Mouse (Mus musculus) ES-Bruce4 (cell line): ENCODE measurements around the gene Rnf43. TPM values are rescaled to one million over a fixed set of nuclear protein-coding genes. Genes with fewer than 3 reads are reported as not detected.

ENCODE experiments used
- H3K27ac ChIP-seq: 2 replicates; pipeline ENCODE4 v1.5.1; 2012; ENCODE audit warnings: low read length, inconsistent platforms; ENCODE audit not compliant: insufficient read depth
- H3K27me3 ChIP-seq: 2 replicates; pipeline ENCODE4 v1.6.1; 2012; ENCODE audit warnings: mild to moderate bottlenecking, low read length, inconsistent platforms; ENCODE audit not compliant: control insufficient read depth, poor library complexity, insufficient read depth, severe bottlenecking
- H3K36me3 ChIP-seq: 2 replicates; pipeline ENCODE4 v1.6.1; 2012; ENCODE audit warnings: inconsistent platforms, mild to moderate bottlenecking, low read length, moderate library complexity; ENCODE audit not compliant: control insufficient read depth, poor library complexity, insufficient read depth, severe bottlenecking
- H3K4me1 ChIP-seq: one replicate; pipeline ENCODE4 v1.8.1; 2011; ENCODE audit warnings: low read length; ENCODE audit not compliant: control insufficient read depth, insufficient read depth
- H3K4me3 ChIP-seq: 2 replicates; pipeline ENCODE4 v1.5.1; 2011; ENCODE audit warnings: low read depth, mild to moderate bottlenecking, low read length
- H3K9ac ChIP-seq: 2 replicates; pipeline ENCODE4 v1.6.1; 2012; ENCODE audit warnings: low read depth, mild to moderate bottlenecking, inconsistent platforms; ENCODE audit not compliant: poor library complexity, severe bottlenecking
- H3K9me3 ChIP-seq: replicated peaks from 2 replicates; pipeline ENCODE4 v1.6.1; 2012; ENCODE audit warnings: mild to moderate bottlenecking, low read length, inconsistent platforms; ENCODE audit not compliant: control insufficient read depth, poor library complexity, insufficient read depth, severe bottlenecking
- CTCF ChIP-seq: IDR thresholded peaks from one replicate; pipeline ENCODE4 v1.8.1; 2011; ENCODE audit warnings: low read depth, low read length
- EP300 ChIP-seq: IDR thresholded peaks from 2 replicates; pipeline ENCODE4 v1.6.1; 2011; ENCODE audit warnings: low read depth, low read length; ENCODE audit not compliant: insufficient read depth
- POLR2A ChIP-seq: IDR thresholded peaks from one replicate; pipeline ENCODE4 v1.8.1; 2011; ENCODE audit warnings: low read length; ENCODE audit not compliant: insufficient read depth
- polyA plus RNA-seq: library from polyadenylated mRNA; stranded (reverse); fragments of >200 nt; gene quantifications from 2 replicates; pipeline ENCODE4 v1.2.4, GENCODE M21; 2011; ENCODE audit warnings: low read depth; ENCODE audit not compliant: missing spikeins, insufficient read depth, insufficient read length

Rnf43 gene
- polyA plus RNA-seq, 1 experiment = 2.8 TPM

DNA sequence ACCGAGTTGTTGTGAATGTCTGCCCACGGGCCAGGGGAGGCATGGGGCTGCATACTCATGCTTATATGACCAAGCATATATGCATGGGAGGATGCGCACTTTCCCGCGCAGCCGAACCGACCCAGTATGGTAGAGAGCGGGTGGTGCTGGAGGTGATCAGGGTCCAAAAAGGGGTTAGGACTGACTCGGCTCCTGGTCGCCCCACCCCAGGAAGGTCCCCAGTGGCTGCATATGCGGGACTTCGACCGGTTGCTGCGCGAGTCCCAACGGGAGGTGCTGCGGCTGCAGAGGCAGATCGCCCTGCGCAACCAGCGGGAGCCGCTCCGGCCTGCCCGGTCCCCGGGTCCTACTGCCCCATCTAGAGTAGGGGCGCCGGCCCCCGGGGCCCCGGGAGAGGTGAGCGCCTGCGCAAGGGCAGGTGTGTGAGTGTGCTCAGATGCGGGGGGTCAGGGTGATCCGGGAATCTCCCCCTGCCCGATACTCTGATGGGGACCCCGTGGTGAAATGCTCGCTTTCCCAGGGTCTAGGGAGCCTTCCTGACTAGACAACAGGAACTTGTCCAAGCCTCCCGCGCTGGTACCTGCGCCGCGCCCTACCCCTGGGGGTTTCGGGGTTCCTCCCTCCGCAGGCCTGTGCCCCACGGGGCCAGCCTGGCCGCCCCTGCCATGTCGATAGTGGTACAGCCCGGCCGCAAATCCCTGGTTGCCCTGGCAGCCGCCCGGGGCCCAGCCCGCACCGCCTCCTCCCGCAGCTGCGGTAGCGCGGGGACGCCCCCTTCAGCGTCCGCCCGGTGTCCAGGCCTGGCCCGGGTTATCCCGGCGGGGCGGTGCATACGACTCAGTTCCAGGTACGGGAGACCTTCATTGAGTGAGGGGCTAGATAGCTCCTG is 101.7 kb downstream of the Rnf43 start:
- TF ChIP-seq EP300 = no peak
- no peak for TF ChIP-seq CTCF
- no peak for TF ChIP-seq POLR2A
- Histone ChIP-seq H3K27ac (no peak overlapping the region), H3K4me1 (no peaks in the 10 kb centered on the region), H3K9me3 (no peaks in the 10 kb centered on the region), H3K4me3 (peak overlapping the region; percentile 58), H3K27me3 (peaks cover 5% of the 10 kb centered on the region; the same call in 1 of the 2 replicates), H3K9ac (peak overlapping the region; percentile 77), H3K36me3 (no peaks in the 10 kb centered on the region)

DNA sequence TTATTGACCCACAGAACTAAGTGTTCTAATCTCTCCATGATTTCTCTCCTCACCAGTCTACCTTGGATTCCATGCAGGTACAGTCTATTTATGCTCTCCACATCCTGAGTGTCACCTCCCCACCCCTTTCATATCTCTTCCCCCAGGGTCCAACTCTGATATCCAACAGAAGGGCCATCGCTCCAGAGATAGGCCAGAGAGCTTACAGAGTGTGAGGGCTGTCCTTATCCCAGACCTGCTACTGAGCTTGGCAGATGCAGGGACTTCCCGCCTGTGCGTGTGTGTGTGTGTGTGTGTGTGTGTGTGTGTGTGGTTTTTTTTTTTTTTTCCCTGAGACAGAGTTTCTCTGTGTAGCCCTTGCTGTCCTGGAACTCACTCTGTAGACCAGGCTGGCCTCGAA is 106.2 kb downstream of the Rnf43 start:
- Histone ChIP-seq H3K27ac (no peak overlapping the region), H3K27me3 (peaks cover 5% of the 10 kb centered on the region; the same call in 1 of the 2 replicates), H3K9me3 (no peaks in the 10 kb centered on the region), H3K36me3 (no peaks in the 10 kb centered on the region), H3K4me1 (no peaks in the 10 kb centered on the region), H3K9ac (no peak overlapping the region), H3K4me3 (no peak overlapping the region)
- TF ChIP-seq EP300 (no peak), CTCF (no peak), POLR2A (no peak)

DNA sequence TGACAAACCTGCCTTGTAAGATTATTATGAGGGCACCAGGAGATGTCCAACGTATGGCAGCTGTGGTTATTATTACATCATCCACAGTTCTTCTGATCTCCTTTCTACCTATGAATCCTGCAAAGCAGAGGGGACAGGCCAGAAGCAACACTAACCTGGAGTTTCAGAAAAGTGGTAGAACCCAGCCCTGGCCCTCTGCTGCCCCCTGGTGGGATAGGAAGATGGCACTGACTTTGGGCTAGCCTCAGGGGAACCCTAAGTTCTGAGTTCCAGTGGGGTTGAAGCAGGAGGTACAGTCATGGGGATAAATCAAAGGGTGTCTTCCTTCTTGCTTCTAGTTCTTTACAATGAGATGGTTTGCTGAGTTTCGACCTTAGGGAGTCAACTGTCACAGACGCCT is 108.5 kb downstream of the Rnf43 start:
- Histone ChIP-seq H3K27ac (no peak overlapping the region), H3K4me3 (no peak overlapping the region)
- TF ChIP-seq EP300 (no peak), POLR2A (no peak), CTCF (peak; percentile 88)

DNA sequence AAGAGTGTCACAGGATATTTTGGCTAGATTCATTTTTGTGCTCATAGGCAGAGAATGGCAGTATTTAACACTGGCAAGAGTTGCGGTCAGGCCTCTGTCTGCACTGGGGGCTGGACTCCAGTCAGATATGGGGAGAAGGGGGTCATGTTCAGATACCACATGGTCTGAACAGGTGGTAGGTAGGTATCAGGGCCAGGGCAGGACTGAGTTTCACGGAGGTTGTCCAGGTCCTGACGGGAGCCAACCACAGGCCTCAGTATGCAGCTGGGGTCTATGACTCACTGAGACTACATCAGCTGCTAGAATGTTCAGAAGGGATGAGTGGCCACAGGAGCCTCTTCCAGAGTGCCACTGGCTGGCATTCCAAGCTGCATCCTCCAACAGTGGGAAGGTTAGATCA is 109.8 kb downstream of the Rnf43 start:
- no peak for TF ChIP-seq POLR2A
- no peak for TF ChIP-seq EP300
- TF ChIP-seq CTCF = no peak
- H3K27ac ChIP-seq = no peak overlapping the region
- no peaks in the 10 kb centered on the region for H3K27me3 ChIP-seq

More for the DNA sequence above, 108.5 kb downstream of the Rnf43 start:
- H3K27me3 ChIP-seq = no peaks in the 10 kb centered on the region
- no peaks in the 10 kb centered on the region for H3K36me3 ChIP-seq
- H3K9me3 ChIP-seq = no peaks in the 10 kb centered on the region
- no peaks in the 10 kb centered on the region for H3K4me1 ChIP-seq
- no peak overlapping the region for H3K9ac ChIP-seq

DNA sequence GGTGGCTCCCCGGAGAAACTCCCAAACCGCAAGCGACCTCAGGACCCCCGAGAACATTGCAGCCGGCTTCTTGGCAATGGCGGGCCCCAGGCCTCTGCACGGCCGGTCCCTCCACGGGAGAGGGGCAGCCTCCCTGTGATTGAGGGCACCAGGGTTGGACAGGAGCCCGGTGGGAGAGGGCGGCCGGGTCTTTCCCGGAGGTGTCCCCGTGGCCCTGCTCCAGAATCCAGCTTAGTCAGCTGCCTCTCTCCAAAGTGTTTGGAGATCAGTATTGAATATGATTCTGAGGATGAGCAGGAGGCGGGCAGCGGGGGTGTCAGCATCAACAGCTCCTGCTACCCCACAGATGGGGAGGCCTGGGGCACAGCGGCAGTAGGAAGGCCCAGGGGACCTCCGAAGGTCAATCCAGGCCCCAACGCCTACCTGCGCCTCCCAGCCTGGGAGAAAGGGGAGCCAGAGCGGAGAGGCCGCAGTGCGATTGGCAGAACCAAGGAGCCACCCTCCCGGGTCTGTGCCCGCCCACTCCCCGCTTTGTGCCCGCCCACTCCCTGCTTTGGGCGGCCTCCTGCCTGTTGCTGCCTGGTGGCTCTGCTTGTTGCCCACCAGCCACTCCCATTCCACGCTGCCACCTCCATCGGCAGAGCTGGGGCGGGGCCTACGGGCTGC is 115.7 kb downstream of the Rnf43 start:
- Histone ChIP-seq H3K4me1 (no peaks in the 10 kb centered on the region), H3K27ac (no peak overlapping the region), H3K4me3 (peak overlapping the region; percentile 53), H3K36me3 (no peaks in the 10 kb centered on the region), H3K9ac (peak overlapping the region; percentile 54), H3K9me3 (no peaks in the 10 kb centered on the region), H3K27me3 (no peaks in the 10 kb centered on the region)
- TF ChIP-seq EP300 (no peak), POLR2A (no peak), CTCF (no peak)

More for the DNA sequence above, 109.8 kb downstream of the Rnf43 start:
- H3K4me1 ChIP-seq = no peaks in the 10 kb centered on the region
- H3K36me3 ChIP-seq = no peaks in the 10 kb centered on the region
- no peaks in the 10 kb centered on the region for H3K9me3 ChIP-seq
- H3K9ac ChIP-seq = no peak overlapping the region
- no peak overlapping the region for H3K4me3 ChIP-seq
